Mouse (Mus musculus) heart, embryonic 10.5 days (tissue): ENCODE measurements around the gene Hipk2. TPM values are rescaled to one million over a fixed set of nuclear protein-coding genes. Genes with fewer than 3 reads are reported as not detected.

Experiments
- DNase-seq: peaks from one replicate; pipeline ENCODE4 v3.0.0-alpha.2; 2017; ENCODE audit warnings: low spot score
- H3K27ac ChIP-seq: fragments of 300-500 bp; sonication (generic); 2 replicates; pipeline ENCODE4 v1.5.1; 2016; ENCODE audit warnings: mild to moderate bottlenecking
- H3K27me3 ChIP-seq: fragments of 300-500 bp; sonication (generic); 2 replicates; pipeline ENCODE4 v1.6.1; 2016; ENCODE audit warnings: mild to moderate bottlenecking; ENCODE audit not compliant: poor library complexity, insufficient read depth, severe bottlenecking
- H3K36me3 ChIP-seq: fragments of 300-500 bp; sonication (generic); 2 replicates; pipeline ENCODE4 v1.6.1; 2016; ENCODE audit warnings: mild to moderate bottlenecking, moderate library complexity
- H3K4me1 ChIP-seq: fragments of 300-500 bp; sonication (generic); 2 replicates; pipeline ENCODE4 v1.6.1; 2016; ENCODE audit warnings: mild to moderate bottlenecking
- H3K4me3 ChIP-seq: fragments of 300-500 bp; sonication (generic); 2 replicates; pipeline ENCODE4 v1.5.1; 2016; ENCODE audit warnings: mild to moderate bottlenecking, moderate library complexity
- H3K9me3 ChIP-seq: fragments of 300-500 bp; sonication (generic); 2 replicates; pipeline ENCODE4 v1.6.1; 2016; ENCODE audit warnings: mild to moderate bottlenecking, moderate library complexity
- WGBS: fragments of 180-500 bp; shearing (Covaris S2); methylation state at CpG from one replicate; pipeline ENCODE4 v1.1.7; 2016; 5-methylcytosine and 5-hydroxymethylcytosine counted together
- polyA plus RNA-seq: library from polyadenylated mRNA; unstranded; fragments of >200 nt; fragmentation: Nextera tagmentation; extraction: Ambion mirVana; gene quantifications from 2 replicates; pipeline ENCODE4 v1.2.1, GENCODE M21; 2016

Hipk2 gene
- polyA plus RNA-seq, 1 experiment from 2014 or later = 20.1 TPM

- H3K4me1 ChIP-seq = peaks cover 73% of the 10 kb centered on the region
- H3K4me3 ChIP-seq = no peak overlapping the region
- WGBS = 76% methylated on average over 4 of the region's 4 CpGs
- no peak overlapping the region for H3K27ac ChIP-seq
- peaks cover 10% of the 10 kb centered on the region for H3K36me3 ChIP-seq
- no peak for DNase-seq
- no peaks in the 10 kb centered on the region for H3K27me3 ChIP-seq
- H3K9me3 ChIP-seq = no peaks in the 10 kb centered on the region
These were observed 64.4 kb downstream of the Hipk2 start for GRCm38 (mm10) chr6:38811459-38812145.

GRCm38 (mm10) chr6:38810121-38810475, 65.9 kb downstream of the Hipk2 start:
- peak overlapping the region; percentile 57; the same call in 1 of the 2 replicates for H3K27ac ChIP-seq
- H3K36me3 ChIP-seq = peaks cover 13% of the 10 kb centered on the region; the same call in 1 of the 2 replicates
- no peaks in the 10 kb centered on the region for H3K27me3 ChIP-seq
- no peak for DNase-seq
- no peak overlapping the region for H3K4me3 ChIP-seq
- H3K4me1 ChIP-seq = peaks cover 61% of the 10 kb centered on the region
- H3K9me3 ChIP-seq = no peaks in the 10 kb centered on the region
- 19% methylated on average over 2 of the region's 2 CpGs for WGBS

GRCm38 (mm10) chr6:38809396-38810120, 66.4 kb downstream of the Hipk2 start:
- Histone ChIP-seq H3K27ac (0 out of 2 replicates have a peak overlapping the region, but pooled peaks have one; percentile 57), H3K36me3 (peaks cover 16% of the 10 kb centered on the region; the same call in 1 of the 2 replicates), H3K9me3 (no peaks in the 10 kb centered on the region), H3K27me3 (no peaks in the 10 kb centered on the region), H3K4me1 (peaks cover 56% of the 10 kb centered on the region), H3K4me3 (no peak overlapping the region)
- WGBS = 44% methylated on average over 10 of the region's 10 CpGs
- peak; percentile 80 for DNase-seq

GRCm38 (mm10) chr6:38808317-38808716, 67.6 kb downstream of the Hipk2 start:
- Histone ChIP-seq H3K4me3 (no peak overlapping the region), H3K9me3 (no peaks in the 10 kb centered on the region), H3K27me3 (no peaks in the 10 kb centered on the region), H3K4me1 (peaks cover 54% of the 10 kb centered on the region), H3K27ac (no peak overlapping the region), H3K36me3 (peaks cover 19% of the 10 kb centered on the region; the same call in 1 of the 2 replicates)
- no peak for DNase-seq
- 90% methylated on average over 4 of the region's 4 CpGs for WGBS

- H3K27ac ChIP-seq = peak overlapping the region; percentile 37; the same call in 1 of the 2 replicates
- no peaks in the 10 kb centered on the region for H3K27me3 ChIP-seq
- no peak overlapping the region for H3K4me3 ChIP-seq
- 54% methylated on average over 4 of the region's 4 CpGs for WGBS
- H3K4me1 ChIP-seq = peaks cover 63% of the 10 kb centered on the region
- DNase-seq = no peak
- H3K36me3 ChIP-seq = peaks cover 19% of the 10 kb centered on the region; the same call in 1 of the 2 replicates
- H3K9me3 ChIP-seq = no peaks in the 10 kb centered on the region
These were observed 69.0 kb downstream of the Hipk2 start for GRCm38 (mm10) chr6:38806963-38807445.

GRCm38 (mm10) chr6:38805612-38806011, 70.4 kb downstream of the Hipk2 start:
- whole genome bisulfite sequencing = 63% methylated on average over 2 of the region's 2 CpGs
- Histone ChIP-seq H3K27me3 (no peaks in the 10 kb centered on the region), H3K4me3 (no peak overlapping the region), H3K36me3 (peaks cover 19% of the 10 kb centered on the region; the same call in 1 of the 2 replicates), H3K9me3 (no peaks in the 10 kb centered on the region), H3K4me1 (peaks cover 59% of the 10 kb centered on the region), H3K27ac (no peak overlapping the region)
- DNase-seq = no peak

- 63% methylated on average over 1 of the region's 1 CpGs for whole genome bisulfite sequencing
- DNase-seq = no peak
- Histone ChIP-seq H3K36me3 (peaks cover 16% of the 10 kb centered on the region; the same call in 1 of the 2 replicates), H3K9me3 (no peaks in the 10 kb centered on the region), H3K27ac (no peak overlapping the region), H3K27me3 (no peaks in the 10 kb centered on the region), H3K4me1 (peaks cover 30% of the 10 kb centered on the region), H3K4me3 (no peak overlapping the region)
These were observed 74.7 kb downstream of the Hipk2 start for GRCm38 (mm10) chr6:38801252-38801651.

GRCm38 (mm10) chr6:38797548-38797947, 78.4 kb downstream of the Hipk2 start:
- DNase-seq = no peak
- Histone ChIP-seq H3K4me3 (no peak overlapping the region), H3K36me3 (no peaks in the 10 kb centered on the region), H3K4me1 (peaks cover 49% of the 10 kb centered on the region), H3K27ac (no peak overlapping the region), H3K9me3 (no peaks in the 10 kb centered on the region), H3K27me3 (no peaks in the 10 kb centered on the region)
- 69% methylated on average over 3 of the region's 3 CpGs for WGBS

GRCm38 (mm10) chr6:38796993-38797392, 79.0 kb downstream of the Hipk2 start:
- DNase-seq = no peak
- peaks cover 43% of the 10 kb centered on the region for H3K4me1 ChIP-seq
- H3K27me3 ChIP-seq = no peaks in the 10 kb centered on the region
- H3K9me3 ChIP-seq = no peaks in the 10 kb centered on the region
- no peak overlapping the region for H3K27ac ChIP-seq
- H3K36me3 ChIP-seq = 0 out of 2 replicates have a peak, but pooled peaks cover 3% of the 10 kb centered on the region
- H3K4me3 ChIP-seq = no peak overlapping the region

- DNase-seq = no peak
- WGBS = 91% methylated on average over 1 of the region's 1 CpGs
- Histone ChIP-seq H3K9me3 (no peaks in the 10 kb centered on the region), H3K27me3 (no peaks in the 10 kb centered on the region), H3K36me3 (peaks cover 7% of the 10 kb centered on the region; the same call in 1 of the 2 replicates), H3K27ac (no peak overlapping the region), H3K4me1 (peaks cover 39% of the 10 kb centered on the region), H3K4me3 (no peak overlapping the region)
These were observed 79.6 kb downstream of the Hipk2 start for GRCm38 (mm10) chr6:38796388-38796787.

GRCm38 (mm10) chr6:38795096-38795816, 80.7 kb downstream of the Hipk2 start:
- no peaks in the 10 kb centered on the region for H3K27me3 ChIP-seq
- 53% methylated on average over 3 of the region's 3 CpGs for WGBS
- no peak overlapping the region for H3K4me3 ChIP-seq
- peaks cover 35% of the 10 kb centered on the region for H3K4me1 ChIP-seq
- H3K27ac ChIP-seq = peak overlapping the region; percentile 47; the same call in 1 of the 2 replicates
- DNase-seq = no peak
- peaks cover 11% of the 10 kb centered on the region; the same call in 1 of the 2 replicates for H3K36me3 ChIP-seq
- H3K9me3 ChIP-seq = no peaks in the 10 kb centered on the region

- Histone ChIP-seq H3K36me3 (peaks cover 11% of the 10 kb centered on the region; the same call in 1 of the 2 replicates), H3K27me3 (no peaks in the 10 kb centered on the region)
- 84% methylated on average over 3 of the region's 3 CpGs for WGBS
These were observed 83.0 kb downstream of the Hipk2 start for GRCm38 (mm10) chr6:38792966-38793365.

More at GRCm38 (mm10) chr6:38792966-38793365, 83.0 kb downstream of the Hipk2 start:
- peaks cover 48% of the 10 kb centered on the region for H3K4me1 ChIP-seq
- no peaks in the 10 kb centered on the region for H3K9me3 ChIP-seq
- H3K27ac ChIP-seq = no peak overlapping the region
- no peak overlapping the region for H3K4me3 ChIP-seq
- no peak for DNase-seq
